Mouse (Mus musculus) MEL (cell line): ENCODE data around the gene Slco3a1.

Experiments
- GATA1 ChIP-seq: IDR thresholded peaks from 2 replicates; pipeline ENCODE4 v1.6.1; 2011; ENCODE audit warnings: low read depth, low read length, improper control_type of control experiment
- POLR2A ChIP-seq, 2 experiments: IDR thresholded peaks; 2 replicates each; pipeline ENCODE4 v1.6.1; 2011 to 2012; ENCODE audit warnings: low read length in 2 of 2, mild to moderate bottlenecking in 2 of 2, control low read depth in 1 of 2, improper control_type of control experiment in 1 of 2, low read depth in 1 of 2, moderate library complexity in 1 of 2; ENCODE audit not compliant: control insufficient read depth in 1 of 2, insufficient read depth in 1 of 2, poor library complexity in 1 of 2
- POLR2AphosphoS5 ChIP-seq: IDR thresholded peaks from 2 replicates; pipeline ENCODE4 v1.6.1; 2012; ENCODE audit warnings: low read depth, borderline replicate concordance, mild to moderate bottlenecking, inconsistent platforms, low read length, moderate library complexity, mixed read lengths

GRCm38 (mm10) chr7:74347026-74347425, 207.6 kb downstream of the Slco3a1 start:
- no peak for TF ChIP-seq POLR2AphosphoS5
- no peak for TF ChIP-seq POLR2A (IDR thresholded peaks at IDR 0.05; ENCODE audit: control insufficient read depth in 1 of 2, insufficient read depth in 1 of 2, low read depth in 1 of 2, low read length in 2 of 2, poor library complexity in 1 of 2)
- no peak for TF ChIP-seq GATA1
